Mouse (Mus musculus) liver, adult 2 months (tissue): Measurements from ENCODE around the gene Exoc7.

ENCODE experiments used
- CTCF ChIP-seq: fragments of 200-500 bp; IDR thresholded peaks from 2 replicates; pipeline ENCODE4 v1.5.1; 2011; ENCODE audit warnings: low read depth, low read length, control low read depth
- POLR2A ChIP-seq: fragments of 200-500 bp; IDR thresholded peaks from 2 replicates; pipeline ENCODE4 v1.6.1; 2011; ENCODE audit warnings: low read length, control low read depth; ENCODE audit not compliant: insufficient read depth; ENCODE audit errors: extremely low read depth

DNA sequence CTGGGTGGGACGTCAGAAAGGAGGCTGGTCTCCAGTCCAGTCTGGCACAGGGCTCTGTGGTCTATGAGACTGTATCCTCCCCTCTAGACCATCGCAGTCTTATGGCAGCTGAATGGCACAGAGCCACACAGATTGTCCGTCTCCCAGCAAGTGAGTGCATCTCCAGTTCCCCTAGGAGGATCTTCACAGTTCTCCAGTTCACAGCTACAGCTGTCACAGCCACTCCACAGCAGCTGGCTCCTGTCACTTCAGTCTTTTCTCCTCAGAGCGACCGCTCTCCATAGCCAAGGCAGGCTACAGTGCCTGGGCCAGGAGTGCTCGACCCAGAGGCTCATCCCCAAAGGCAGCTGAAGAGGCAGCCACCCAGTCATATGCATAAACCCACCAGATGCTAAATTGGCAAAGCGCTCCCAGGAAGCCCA is 21.3 kb downstream of the Exoc7 start:
- TF ChIP-seq POLR2A (no peak), CTCF (no peak)
